Mouse (Mus musculus): ENCODE results near the gene Srpr.

DNA sequence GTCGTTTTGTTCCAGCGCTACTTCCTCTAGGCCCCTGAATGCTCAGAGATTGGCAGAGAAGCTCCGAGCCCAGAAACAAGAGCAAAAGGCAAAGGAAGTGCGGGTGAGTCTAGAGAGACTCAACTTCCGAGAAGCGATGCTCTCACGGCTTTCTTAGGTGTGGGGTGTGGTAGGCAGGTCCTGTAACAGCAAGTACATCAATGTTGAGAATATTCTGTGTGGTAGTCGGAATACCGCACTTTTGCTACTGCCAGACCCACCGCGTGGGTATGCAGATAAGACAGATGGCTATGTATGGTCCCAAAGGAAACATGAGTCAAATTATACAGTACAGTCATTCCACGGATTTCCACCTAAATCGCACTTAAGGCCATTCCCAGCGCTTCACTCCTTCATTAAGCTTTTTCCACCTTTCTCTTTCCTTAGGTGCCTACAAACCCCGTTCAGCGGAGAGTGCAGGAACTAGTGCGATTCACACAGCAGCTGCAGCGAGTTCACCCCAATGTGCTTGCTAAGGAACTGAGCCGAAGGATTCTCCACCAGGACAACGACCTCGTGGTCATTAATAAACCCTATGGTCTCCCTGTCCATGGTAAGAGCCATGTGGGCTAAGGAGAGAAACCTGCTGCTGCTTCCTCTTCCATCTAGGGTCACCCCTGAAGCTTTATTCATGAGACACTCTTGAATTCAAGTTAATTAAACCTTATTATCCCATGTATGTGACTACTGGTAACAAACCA, 68.2 kb downstream of the Srpr start:
- no peak for TF ChIP-seq EP300 (IDR thresholded peaks at IDR 0.05; ENCODE audit: insufficient read depth, low read depth, low read length)
- no peak for TF ChIP-seq CTCF (IDR thresholded peaks at IDR 0.05; ENCODE audit: low read depth, low read length)

Data from ES-Bruce4 (cell line).